Mouse (Mus musculus): ENCODE results near the gene Mmrn2.
"Not testable (repeated sequence)": the region's sequence is repeated elsewhere in the genome, so short reads cannot be mapped to it uniquely, and the experiment has no call there.

Gene Mmrn2

DNA sequence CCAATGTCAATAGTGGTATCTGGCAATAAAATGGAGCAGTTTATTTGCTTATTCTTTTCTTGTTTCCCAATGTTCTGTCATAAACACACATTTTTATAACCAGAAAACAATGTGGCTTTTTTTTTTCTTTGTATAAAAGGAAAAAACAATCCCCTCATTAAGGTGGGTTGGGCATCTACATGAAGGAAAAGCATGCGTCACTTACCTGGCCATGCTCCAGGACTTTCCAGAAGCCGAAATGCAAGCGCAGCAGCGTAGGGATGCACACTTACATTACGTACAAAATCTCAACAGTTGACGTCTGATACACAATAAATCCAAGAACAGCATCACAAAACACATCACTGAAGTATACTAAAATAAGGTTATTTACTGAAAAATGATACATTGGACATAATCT lies 35.5 kb downstream of the Mmrn2 start:
- no peak for DNase-seq

DNA sequence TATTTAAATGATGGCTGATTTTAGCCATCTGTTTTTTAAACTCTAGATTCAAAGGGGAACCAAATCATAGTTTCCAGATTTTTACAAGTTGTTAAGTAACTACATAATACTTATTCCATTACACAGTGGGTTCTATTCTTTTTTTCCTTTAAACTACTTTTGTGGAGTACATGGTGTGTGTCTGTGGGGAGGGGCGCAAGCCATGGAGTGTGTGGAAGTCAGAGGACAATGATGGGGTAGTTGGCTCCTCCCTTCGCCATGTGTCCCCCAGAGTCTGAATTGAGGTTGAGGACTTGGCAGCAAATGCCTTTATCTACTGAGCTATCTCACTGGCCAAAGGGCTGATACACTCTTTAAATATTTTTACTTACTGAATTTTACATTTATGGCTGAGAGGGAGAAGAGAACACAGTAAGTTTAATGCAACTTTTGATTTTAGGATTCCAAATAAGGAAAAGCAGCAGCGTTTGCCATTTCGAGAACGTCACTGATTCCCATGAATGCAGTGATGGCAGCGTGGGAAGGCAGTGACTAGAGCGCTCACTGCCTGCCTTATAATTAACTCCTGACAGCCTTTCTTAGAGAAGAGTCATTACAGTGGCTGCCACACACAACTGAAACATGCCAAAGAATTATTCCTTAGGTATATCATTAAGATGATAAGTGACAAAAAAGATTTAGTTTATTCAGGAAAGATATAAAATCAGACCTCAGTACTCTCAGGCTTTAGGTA lies 37.1 kb downstream of the Mmrn2 start:
- DNase-seq: no peak

DNA sequence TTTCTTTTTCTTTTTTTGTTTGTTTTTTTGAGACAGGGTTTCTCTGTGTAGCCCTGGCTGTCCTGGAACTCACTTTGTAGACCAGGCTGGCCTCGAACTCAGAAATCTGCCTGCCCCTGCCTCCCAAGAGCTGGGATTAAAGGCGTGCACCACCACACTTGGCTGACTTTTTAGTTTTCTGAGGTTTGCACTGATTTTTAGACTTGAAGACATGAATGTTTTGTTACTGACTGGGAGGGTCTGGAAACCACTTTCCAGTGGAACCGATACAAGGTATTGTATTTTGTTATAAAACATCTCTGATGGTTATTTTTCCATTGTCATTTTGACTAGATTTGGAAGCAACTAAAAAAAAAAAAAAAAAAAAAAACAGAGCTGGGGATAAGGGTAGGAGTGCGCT lies 41.7 kb downstream of the Mmrn2 start:
- DNase-seq: not testable (repeated sequence)

DNA sequence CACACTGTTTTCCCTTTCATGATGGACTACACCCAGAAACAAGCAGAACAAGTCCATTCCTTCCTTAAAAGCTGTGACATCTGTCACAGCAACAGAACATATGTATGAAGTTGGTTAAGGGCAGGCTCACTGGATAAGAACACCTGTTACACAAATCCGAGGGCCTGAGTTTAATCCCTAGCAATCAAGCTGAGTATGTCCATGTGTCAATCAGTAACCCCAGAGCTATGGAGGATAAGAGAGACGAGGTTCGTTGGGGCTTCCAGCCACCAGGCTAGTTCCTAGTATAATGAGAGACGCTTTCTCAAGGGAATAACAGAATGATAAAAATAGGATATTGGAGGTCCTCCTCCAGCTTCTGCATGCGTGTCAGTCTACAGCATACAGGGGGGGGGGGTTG lies 42.2 kb downstream of the Mmrn2 start:
- no peak for DNase-seq

DNA sequence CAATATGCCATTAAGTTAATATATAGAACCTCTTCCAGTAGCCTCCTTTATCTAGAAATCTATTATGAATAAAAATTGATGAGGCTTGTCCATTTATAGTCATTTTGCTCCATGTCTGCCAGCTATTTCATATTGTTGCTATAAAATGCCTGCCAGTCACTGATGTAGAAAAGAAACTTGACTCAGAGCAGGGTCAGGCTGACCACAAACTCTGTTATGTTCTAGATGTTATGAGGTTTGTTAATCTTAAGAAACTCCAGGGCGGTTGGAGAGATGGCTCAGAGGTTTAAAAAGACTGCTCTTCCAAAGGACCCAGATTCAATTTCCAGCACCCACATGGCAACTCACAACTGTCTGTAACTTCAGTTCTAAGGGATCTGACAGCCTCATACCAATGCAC lies 45.8 kb downstream of the Mmrn2 start:
- DNase-seq: no peak

DNA sequence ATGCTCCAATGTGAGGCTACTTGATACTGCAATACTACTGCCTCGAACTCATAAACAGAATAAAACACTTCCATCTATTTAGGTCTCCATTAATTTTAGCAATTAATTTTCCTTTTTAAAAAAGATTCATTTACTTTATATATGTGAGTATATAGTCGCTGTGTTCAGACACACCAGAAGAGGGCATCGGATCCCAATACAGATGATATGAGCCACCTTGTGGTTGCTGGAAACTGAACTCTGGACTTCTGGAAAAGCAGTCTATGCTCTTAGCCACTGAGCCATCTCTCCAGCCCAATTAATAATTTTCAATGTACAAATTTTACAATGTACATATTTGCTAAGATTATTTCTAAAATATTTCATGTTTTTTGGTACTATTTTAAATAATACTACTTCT lies 53.0 kb downstream of the Mmrn2 start:
- DNase-seq: no peak

DNA sequence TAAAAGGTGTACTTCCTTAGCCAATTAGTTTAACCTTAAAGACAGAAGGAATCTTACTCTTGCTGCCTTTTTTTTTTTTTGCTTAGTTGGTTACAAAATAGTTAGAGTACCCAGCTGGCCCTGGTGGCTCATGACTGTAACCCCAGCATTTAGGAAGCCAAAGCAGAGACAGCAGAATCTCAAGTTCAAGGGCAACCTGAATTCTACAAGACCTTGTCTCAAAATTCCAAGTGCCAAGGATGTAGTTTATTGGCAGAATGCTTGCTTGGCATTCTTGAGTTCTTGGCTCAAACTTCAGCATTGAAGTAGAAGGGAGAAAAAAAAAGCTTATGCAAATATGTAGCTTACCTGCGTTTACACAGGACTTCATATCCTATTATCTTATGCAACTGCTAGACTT lies 53.8 kb downstream of the Mmrn2 start:
- no peak for DNase-seq

DNA sequence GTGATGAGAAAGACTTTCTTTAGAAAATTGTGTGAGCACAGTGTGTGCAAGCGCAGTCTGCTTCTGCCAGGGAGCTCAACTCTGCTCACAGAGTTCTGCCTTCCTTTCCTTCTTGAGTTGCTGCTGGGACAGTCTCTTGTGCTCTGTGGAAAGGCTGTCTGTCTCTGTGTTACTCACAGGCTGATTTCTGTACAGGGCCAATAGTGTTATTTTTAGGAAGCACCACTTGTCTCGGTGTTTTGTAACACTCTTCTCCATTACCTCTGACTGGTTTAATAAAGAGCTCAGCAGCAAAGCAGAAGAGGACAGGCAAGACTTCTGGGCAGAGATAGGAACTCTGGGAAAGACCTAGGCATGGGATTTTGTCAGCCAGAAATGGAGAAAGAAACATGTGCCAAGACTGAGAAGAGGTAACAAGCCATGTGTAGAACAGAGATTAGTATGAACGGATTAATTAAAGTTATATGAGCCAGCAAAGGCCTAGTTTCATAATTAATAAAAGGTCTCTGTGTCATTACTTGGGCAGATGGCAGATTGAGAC lies 65.3 kb downstream of the Mmrn2 start:
- no peak for DNase-seq

DNA sequence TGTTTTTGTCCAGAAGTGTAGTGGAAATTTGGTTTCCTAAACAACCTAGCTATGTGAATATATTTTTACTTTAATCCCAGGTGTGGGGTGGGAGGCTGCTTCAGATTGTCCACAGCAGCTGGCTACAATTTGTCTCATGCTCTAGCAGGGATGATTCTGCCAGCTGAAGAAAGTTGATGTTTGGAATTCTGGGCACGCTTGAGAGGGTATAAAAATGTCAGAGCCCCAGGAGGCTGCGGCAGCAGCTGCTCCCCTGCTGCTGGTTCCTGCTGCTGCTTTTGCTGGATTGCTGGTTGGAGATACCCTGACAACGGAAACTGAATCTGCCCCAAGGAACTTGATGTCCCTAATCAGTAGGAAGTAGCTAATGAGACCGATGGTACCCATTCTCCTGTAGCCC lies 67.3 kb downstream of the Mmrn2 start:
- DNase-seq: no peak

DNA sequence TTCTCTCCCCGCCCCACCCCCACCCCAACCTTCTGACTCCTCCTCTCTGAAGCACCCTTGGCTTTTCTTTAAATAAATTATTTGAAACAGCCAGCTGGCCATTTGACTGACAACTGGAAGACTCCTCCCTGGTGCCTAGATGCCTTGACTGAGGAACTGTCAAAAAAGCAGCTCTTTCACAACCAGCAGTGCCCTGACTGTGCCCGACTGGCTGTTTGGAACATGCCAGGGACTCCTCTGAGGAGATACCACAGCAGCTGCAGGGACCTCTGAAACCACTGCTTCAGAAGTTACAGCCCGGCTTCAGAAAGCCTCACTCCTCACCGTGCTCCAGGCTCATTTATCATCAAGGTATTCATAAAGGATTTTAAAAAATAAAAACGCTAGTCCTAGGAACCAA lies 69.1 kb downstream of the Mmrn2 start:
- no peak for DNase-seq

DNA sequence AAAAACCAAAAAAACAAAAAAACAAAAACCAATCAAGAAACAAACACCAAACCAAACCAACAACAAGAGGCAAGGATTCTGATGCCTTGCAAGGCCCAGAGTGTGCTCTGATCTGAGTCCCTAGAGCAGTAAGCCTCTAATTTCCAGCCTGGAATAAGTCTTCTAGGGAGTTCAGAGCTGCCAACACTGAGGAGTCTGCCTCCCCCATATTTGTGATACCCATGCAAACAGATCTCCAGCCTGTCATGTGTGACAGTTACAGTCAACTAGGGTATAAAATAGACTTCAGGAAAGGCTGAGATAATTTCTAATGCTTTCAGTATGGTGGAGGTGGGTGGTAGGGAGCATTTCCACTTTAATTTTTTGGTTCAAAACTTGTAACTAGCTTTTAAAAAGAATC lies 69.7 kb downstream of the Mmrn2 start:
- DNase-seq: peak in 1 of 2 experiments; percentile 15

DNA sequence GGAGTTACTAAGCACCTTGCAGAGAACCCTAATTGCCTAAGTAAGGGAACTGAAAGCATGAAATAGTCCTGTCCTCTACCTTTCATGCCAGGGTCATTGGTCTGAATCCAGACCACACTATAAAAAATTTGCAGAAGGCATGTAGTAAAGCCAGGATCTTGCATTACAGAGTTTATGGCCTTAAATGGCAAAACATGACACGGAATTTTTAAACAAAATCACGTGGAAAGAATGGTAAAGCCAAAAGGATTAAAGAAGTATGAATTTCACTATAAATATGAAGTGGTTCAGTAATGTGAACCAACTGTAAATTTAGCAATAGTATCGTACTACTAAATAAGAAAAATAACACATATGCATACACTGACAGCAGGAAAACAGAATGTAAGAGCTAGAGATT lies 70.1 kb downstream of the Mmrn2 start:
- no peak for DNase-seq

DNA sequence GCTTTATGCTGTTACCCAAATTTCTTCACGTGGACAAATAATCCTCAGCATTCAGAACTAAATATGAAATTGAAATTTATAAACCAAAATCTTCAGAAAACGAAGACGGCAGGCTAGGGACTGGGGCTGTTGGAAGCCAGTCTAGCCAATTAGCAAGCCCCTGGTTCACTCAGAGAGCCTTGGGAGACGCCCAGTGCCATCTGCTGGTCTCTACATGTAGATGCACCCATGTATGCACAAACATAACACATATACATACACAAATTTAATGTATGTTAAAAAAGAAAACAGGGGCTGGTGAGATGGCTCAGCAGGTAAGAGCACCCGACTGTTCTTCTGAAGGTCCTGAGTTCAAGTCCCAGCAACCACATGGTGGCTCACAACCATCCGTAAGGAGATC lies 71.4 kb downstream of the Mmrn2 start:
- DNase-seq: no peak

DNA sequence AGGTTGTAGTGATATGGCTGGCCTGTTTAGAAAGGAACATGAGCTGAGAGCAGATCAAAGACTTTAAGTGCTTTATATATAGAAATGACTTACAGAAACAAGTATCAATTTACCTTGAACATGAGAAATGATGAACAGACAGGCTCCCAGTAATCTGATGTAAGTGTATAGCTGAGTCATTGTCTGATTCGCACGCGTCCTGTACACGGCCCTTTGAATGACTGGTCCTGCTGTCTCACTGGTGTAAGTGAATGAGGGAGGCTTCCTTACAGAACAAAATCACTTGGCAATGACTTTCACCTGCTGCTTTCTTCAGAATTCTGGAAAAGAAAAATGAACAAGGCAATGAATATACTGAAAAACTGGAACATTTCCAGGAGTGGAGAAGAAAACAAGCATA lies 72.4 kb downstream of the Mmrn2 start:
- DNase-seq: no peak

DNA sequence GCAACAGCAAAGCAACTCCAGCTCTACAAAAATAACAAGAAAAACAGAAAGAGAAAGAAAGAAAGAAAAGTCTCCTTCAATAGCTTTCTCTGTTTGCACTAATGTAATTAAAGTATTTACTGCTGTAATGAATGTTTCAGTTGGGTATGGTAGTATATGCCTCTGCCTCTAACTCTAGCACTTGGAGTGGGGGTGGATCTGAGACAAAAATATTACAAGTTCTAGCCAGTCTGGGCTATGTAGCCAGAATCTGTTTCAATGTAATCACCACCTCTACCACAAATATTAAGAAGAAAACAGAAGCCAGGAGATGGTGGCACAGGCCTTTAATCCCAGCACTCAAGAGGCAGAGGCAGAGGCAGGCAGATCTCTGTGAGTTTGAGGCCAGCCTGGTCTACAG lies 73.1 kb downstream of the Mmrn2 start:
- no peak for DNase-seq

DNA sequence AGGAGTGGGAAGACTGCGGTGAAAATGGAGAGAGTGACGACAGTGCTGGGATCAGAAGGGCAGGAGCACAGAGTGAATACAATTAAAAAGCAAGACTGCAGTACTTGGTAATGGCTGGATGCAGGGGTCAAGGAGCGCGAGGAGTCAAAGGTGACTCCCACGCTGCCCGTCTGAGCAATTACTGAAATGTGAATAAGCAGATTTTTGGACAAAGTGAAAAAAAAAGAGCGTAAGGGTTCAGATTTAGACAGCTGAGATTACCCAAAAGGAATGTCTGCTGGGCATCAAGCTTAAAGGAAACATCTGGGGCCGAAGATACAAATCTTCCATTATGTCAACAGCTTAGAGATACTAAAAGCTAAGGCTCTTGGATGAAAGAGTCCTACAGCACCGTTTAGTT lies 74.5 kb downstream of the Mmrn2 start:
- peak; percentile 58 to 70 for DNase-seq

DNA sequence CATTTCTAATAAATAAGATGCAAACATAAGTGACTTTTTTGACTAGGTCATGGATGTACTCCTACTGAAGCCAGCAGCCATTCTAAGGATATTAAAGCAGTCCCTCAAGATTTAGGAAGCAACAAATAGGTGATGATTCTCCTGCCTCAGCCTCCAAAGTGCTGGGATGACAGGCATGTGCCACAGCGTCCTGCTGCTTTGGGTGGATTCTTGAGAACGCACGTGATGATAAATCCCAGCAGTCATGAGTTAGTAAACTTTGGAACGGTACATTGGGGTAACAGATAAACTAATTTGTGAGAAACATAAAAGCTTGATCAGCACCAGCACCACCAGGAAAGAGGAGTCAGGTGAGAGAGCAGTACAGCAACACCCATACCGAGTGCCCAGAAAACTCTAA lies 75.2 kb downstream of the Mmrn2 start:
- no peak for DNase-seq

DNA sequence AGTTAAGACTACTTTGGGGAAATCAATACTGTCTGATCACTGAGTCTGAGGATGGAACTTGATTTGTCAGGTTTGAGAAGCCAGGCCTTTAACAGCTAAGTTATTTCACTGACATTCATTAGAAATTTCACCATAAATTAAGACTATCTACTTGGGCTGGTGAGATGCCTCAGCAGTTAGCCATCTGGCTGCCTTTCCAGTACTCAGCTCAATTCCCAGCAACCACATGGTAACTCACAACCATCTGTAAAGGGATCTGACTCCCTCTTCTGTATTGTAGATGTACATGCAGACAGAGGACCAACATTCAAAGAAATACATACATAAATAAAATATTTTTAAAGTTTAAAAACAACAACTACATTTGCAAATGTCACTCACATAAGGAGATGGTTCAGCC lies 76.6 kb downstream of the Mmrn2 start:
- DNase-seq: no peak

DNA sequence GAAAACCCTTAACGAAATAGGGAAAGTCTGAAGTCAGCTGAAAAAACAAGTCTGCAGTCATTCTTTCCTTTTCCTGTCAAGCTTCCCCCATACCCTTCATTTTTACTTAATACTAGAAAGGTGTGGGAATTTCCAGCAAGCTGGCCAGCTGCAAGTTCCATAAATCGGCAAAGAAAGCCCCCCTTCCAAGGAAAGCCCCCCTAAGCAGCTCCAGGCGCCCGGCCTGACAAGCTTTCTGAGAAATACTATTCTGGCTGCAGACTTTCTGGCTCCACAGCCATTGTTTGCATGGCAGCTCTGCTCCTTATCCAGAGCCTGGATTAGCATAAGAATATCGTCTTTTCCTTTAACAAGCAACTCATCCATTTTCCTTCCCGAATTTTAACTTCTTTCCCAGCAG lies 78.4 kb downstream of the Mmrn2 start:
- DNase-seq: no peak

Data from kidney, postnatal 4 days (tissue).